Mouse (Mus musculus) midbrain, embryonic 11.5 days (tissue): ENCODE results near the gene Senp8. TPM values are rescaled to one million over a fixed set of nuclear protein-coding genes. Genes with fewer than 3 reads are reported as not detected.
A peak's percentile ranks its signal among the peaks of the same experiment; 100 is the strongest.

Experiments used
- ATAC-seq: fragments of 200-750 bp; cut with Nextera tagmentation; 2 replicates; pipeline ENCODE4 v1.8.0; 2017; ENCODE audit warnings: moderate TSS enrichment, moderate library complexity; ENCODE audit not compliant: low FRiP score
- DNase-seq: peaks from one replicate; pipeline ENCODE4 v3.0.0; 2015; ENCODE audit warnings: low spot score; ENCODE audit errors: missing footprints
- H3K27ac ChIP-seq: fragments of 300-500 bp; sonication (generic); 2 replicates; pipeline ENCODE4 v1.5.1; 2014; ENCODE audit warnings: low read depth, low read length
- H3K27me3 ChIP-seq: fragments of 300-500 bp; sonication (generic); 2 replicates; pipeline ENCODE4 v1.6.1; 2014; ENCODE audit warnings: mild to moderate bottlenecking, low read length, moderate library complexity, mixed read lengths; ENCODE audit not compliant: control insufficient read depth, insufficient read depth
- H3K36me3 ChIP-seq: fragments of 300-500 bp; sonication (generic); 2 replicates; pipeline ENCODE4 v1.6.1; 2014; ENCODE audit warnings: mild to moderate bottlenecking, low read length, moderate library complexity, mixed read lengths; ENCODE audit not compliant: control insufficient read depth, insufficient read depth
- H3K4me1 ChIP-seq: fragments of 300-500 bp; sonication (generic); 2 replicates; pipeline ENCODE4 v1.6.1; 2014; ENCODE audit warnings: low read length; ENCODE audit not compliant: control insufficient read depth, insufficient read depth
- H3K4me2 ChIP-seq: fragments of 300-500 bp; sonication (generic); 2 replicates; pipeline ENCODE4 v1.6.1; 2014; ENCODE audit warnings: mild to moderate bottlenecking, moderate library complexity
- H3K4me3 ChIP-seq: fragments of 300-500 bp; sonication (generic); 2 replicates; pipeline ENCODE4 v1.5.1; 2014; ENCODE audit warnings: low read depth, low read length
- H3K9ac ChIP-seq: fragments of 300-500 bp; sonication (generic); 2 replicates; pipeline ENCODE4 v1.6.1; 2014; ENCODE audit warnings: low read length
- H3K9me3 ChIP-seq: fragments of 300-500 bp; sonication (generic); 2 replicates; pipeline ENCODE4 v1.6.1; 2016; ENCODE audit warnings: low read length; ENCODE audit not compliant: control insufficient read depth
- WGBS: fragments of 180-500 bp; shearing (Covaris S2); extraction: QIAGEN DNeasy Blood & Tissue Kit; methylation state at CpG from one replicate; pipeline ENCODE4 v1.1.7; 2014; 5-methylcytosine and 5-hydroxymethylcytosine counted together
- polyA plus RNA-seq: library from polyadenylated mRNA; unstranded; fragments of >200 nt; fragmentation: Nextera tagmentation; extraction: Ambion mirVana; gene quantifications from 2 replicates; pipeline ENCODE4 v1.2.1, GENCODE M21; 2014

Gene Senp8
- polyA plus RNA-seq, 1 experiment from 2014 or later: 26.8 TPM

- peak overlapping the region; percentile 34; the same call in 1 of the 2 replicates for H3K9ac ChIP-seq
- no peak overlapping the region for H3K4me3 ChIP-seq
- H3K27ac ChIP-seq: no peak overlapping the region
- peak; percentile 98 for DNase-seq
- no peaks in the 10 kb centered on the region for H3K36me3 ChIP-seq
- ATAC-seq: 0 out of 2 replicates have a peak, but pooled peaks have one; percentile 5
- H3K4me2 ChIP-seq: no peak overlapping the region
- H3K4me1 ChIP-seq: 0 out of 2 replicates have a peak, but pooled peaks cover 2% of the 10 kb centered on the region
- no peaks in the 10 kb centered on the region for H3K27me3 ChIP-seq
- 23% methylated on average over 10 of the region's 10 CpGs for WGBS
- no peaks in the 10 kb centered on the region for H3K9me3 ChIP-seq
Measured at GRCm38 (mm10) chr9:59723096-59723657, 27.3 kb downstream of the Senp8 start.

- no peak overlapping the region for H3K4me2 ChIP-seq
- H3K4me1 ChIP-seq: 0 out of 2 replicates have a peak, but pooled peaks cover 2% of the 10 kb centered on the region
- ATAC-seq: no peak
- no peak overlapping the region for H3K27ac ChIP-seq
- no peaks in the 10 kb centered on the region for H3K36me3 ChIP-seq
- H3K9ac ChIP-seq: no peak overlapping the region
- no peak overlapping the region for H3K4me3 ChIP-seq
- 87% methylated on average over 5 of the region's 5 CpGs for WGBS
- no peak for DNase-seq
- no peaks in the 10 kb centered on the region for H3K9me3 ChIP-seq
- no peaks in the 10 kb centered on the region for H3K27me3 ChIP-seq
Measured at GRCm38 (mm10) chr9:59721144-59721543, 29.4 kb downstream of the Senp8 start.

GRCm38 (mm10) chr9:59718237-59718636 is 32.3 kb downstream of the Senp8 start:
- Histone ChIP-seq H3K4me2 (no peak overlapping the region), H3K4me1 (0 out of 2 replicates have a peak, but pooled peaks cover under 1% of the 10 kb centered on the region), H3K4me3 (no peak overlapping the region), H3K9ac (no peak overlapping the region), H3K36me3 (no peaks in the 10 kb centered on the region), H3K27ac (no peak overlapping the region), H3K27me3 (no peaks in the 10 kb centered on the region), H3K9me3 (no peaks in the 10 kb centered on the region)
- WGBS: 87% methylated on average over 4 of the region's 4 CpGs
- DNase-seq (peak; percentile 14), ATAC-seq (no peak)

GRCm38 (mm10) chr9:59716275-59716898 is 34.1 kb downstream of the Senp8 start:
- 79% methylated on average over 7 of the region's 7 CpGs for WGBS
- Histone ChIP-seq H3K4me3 (no peak overlapping the region), H3K4me2 (no peak overlapping the region), H3K36me3 (no peaks in the 10 kb centered on the region), H3K4me1 (no peaks in the 10 kb centered on the region), H3K27ac (no peak overlapping the region), H3K27me3 (no peaks in the 10 kb centered on the region), H3K9ac (no peak overlapping the region), H3K9me3 (no peaks in the 10 kb centered on the region)
- DNase-seq (no peak), ATAC-seq (no peak)

- Histone ChIP-seq H3K27ac (no peak overlapping the region), H3K4me2 (no peak overlapping the region), H3K4me3 (no peak overlapping the region), H3K9ac (no peak overlapping the region), H3K36me3 (no peaks in the 10 kb centered on the region), H3K4me1 (no peaks in the 10 kb centered on the region), H3K27me3 (no peaks in the 10 kb centered on the region), H3K9me3 (no peaks in the 10 kb centered on the region)
- ATAC-seq: no peak
- WGBS: 86% methylated on average over 3 of the region's 3 CpGs
- no peak for DNase-seq
Measured at GRCm38 (mm10) chr9:59709225-59709624, 41.3 kb downstream of the Senp8 start.

- Histone ChIP-seq H3K27ac (no peak overlapping the region), H3K4me1 (no peaks in the 10 kb centered on the region), H3K4me3 (no peak overlapping the region), H3K4me2 (no peak overlapping the region), H3K9ac (no peak overlapping the region), H3K36me3 (no peaks in the 10 kb centered on the region), H3K27me3 (no peaks in the 10 kb centered on the region), H3K9me3 (no peaks in the 10 kb centered on the region)
- ATAC-seq: no peak
- WGBS: 63% methylated on average over 10 of the region's 10 CpGs
- DNase-seq: no peak
Measured at GRCm38 (mm10) chr9:59706850-59707825, 43.4 kb downstream of the Senp8 start.

GRCm38 (mm10) chr9:59703099-59703498 is 47.4 kb downstream of the Senp8 start:
- H3K27me3 ChIP-seq: no peaks in the 10 kb centered on the region
- WGBS: 77% methylated on average over 6 of the region's 6 CpGs
- ATAC-seq (no peak), DNase-seq (no peak)
- no peaks in the 10 kb centered on the region for H3K36me3 ChIP-seq
- no peak overlapping the region for H3K9ac ChIP-seq
- no peak overlapping the region for H3K27ac ChIP-seq
- H3K4me2 ChIP-seq: no peak overlapping the region
- H3K9me3 ChIP-seq: no peaks in the 10 kb centered on the region
- H3K4me3 ChIP-seq: no peak overlapping the region
- no peaks in the 10 kb centered on the region for H3K4me1 ChIP-seq

GRCm38 (mm10) chr9:59701094-59701493 is 49.4 kb downstream of the Senp8 start:
- DNase-seq (no peak), ATAC-seq (no peak)
- Histone ChIP-seq H3K27ac (no peak overlapping the region), H3K4me1 (no peaks in the 10 kb centered on the region), H3K4me3 (no peak overlapping the region), H3K27me3 (no peaks in the 10 kb centered on the region), H3K9ac (no peak overlapping the region), H3K9me3 (no peaks in the 10 kb centered on the region), H3K36me3 (no peaks in the 10 kb centered on the region), H3K4me2 (no peak overlapping the region)
- 87% methylated on average over 7 of the region's 7 CpGs for whole genome bisulfite sequencing

- H3K4me3 ChIP-seq: no peak overlapping the region
- H3K36me3 ChIP-seq: no peaks in the 10 kb centered on the region
- peaks cover 2% of the 10 kb centered on the region; the same call in 1 of the 2 replicates for H3K27me3 ChIP-seq
- WGBS: 80% methylated on average over 3 of the region's 3 CpGs
- DNase-seq: no peak
- no peak overlapping the region for H3K4me2 ChIP-seq
- H3K27ac ChIP-seq: no peak overlapping the region
- ATAC-seq: no peak
- H3K9ac ChIP-seq: no peak overlapping the region
- no peaks in the 10 kb centered on the region for H3K9me3 ChIP-seq
- no peaks in the 10 kb centered on the region for H3K4me1 ChIP-seq
Measured at GRCm38 (mm10) chr9:59696381-59696780, 54.1 kb downstream of the Senp8 start.
